Mouse (Mus musculus) B cell, adult (primary cell): ENCODE measurements around the gene Rhbdd1. TPM values are rescaled to one million over a fixed set of nuclear protein-coding genes. Genes with fewer than 3 reads are reported as not detected.

Experiments
- total RNA-seq: library from RNA; stranded (reverse); gene quantifications from 4 replicates; pipeline ENCODE4 v1.2.4, GENCODE M21; 2023; ENCODE audit not compliant: inconsistent age

Rhbdd1 gene
- total RNA-seq = 17.5 to 21.5 TPM (median 20.3 TPM) in 4 replicates

GRCm38 (mm10) chr1:82316111-82316745, at the start of gene Rhbdd1:
Gene Rhbdd1, plus strand, starts transcription at chr1:82316452.

GRCm38 (mm10) chr1:82291151-82291797, 25.0 kb upstream of the Rhbdd1 start, which contains the start of gene Irs1:
Gene Irs1, minus strand, starts transcription at chr1:82291416.

Other genes with a start within 250 kb of the Rhbdd1 start
- gene Gm9747, start 83.3 kb upstream of the Rhbdd1 start, total RNA-seq = not detected in 4 replicates
- gene Irs1, start 25.0 kb upstream of the Rhbdd1 start, total RNA-seq = 0.42 to 0.51 TPM (median 0.45 TPM) in 4 replicates